Mouse (Mus musculus) embryonic stem cell, embryonic (primary cell): ENCODE results near the gene Polr3h.

Experiments used
- CTCF ChIA-PET, 4 experiments: fragments of 300-600 bp in 2 of 4; fragments of 350-600 bp in 2 of 4; sonication (Branson Sonifier 250); formaldehyde crosslinking; loops; one replicate each; lab custom pipeline; 2022; ENCODE audit warnings: inconsistent platforms in 2 of 4; lab: Charles Lee
- POLR2A ChIA-PET, 4 experiments: fragments of 300-600 bp in 2 of 4; fragments of 350-600 bp in 2 of 4; sonication (Branson Sonifier 250); formaldehyde crosslinking; loops; one replicate each; lab custom pipeline; 2022; ENCODE audit warnings: antibody characterized with exemption in 4 of 4, inconsistent platforms in 1 of 4; lab: Charles Lee

Polr3h gene

DNA sequence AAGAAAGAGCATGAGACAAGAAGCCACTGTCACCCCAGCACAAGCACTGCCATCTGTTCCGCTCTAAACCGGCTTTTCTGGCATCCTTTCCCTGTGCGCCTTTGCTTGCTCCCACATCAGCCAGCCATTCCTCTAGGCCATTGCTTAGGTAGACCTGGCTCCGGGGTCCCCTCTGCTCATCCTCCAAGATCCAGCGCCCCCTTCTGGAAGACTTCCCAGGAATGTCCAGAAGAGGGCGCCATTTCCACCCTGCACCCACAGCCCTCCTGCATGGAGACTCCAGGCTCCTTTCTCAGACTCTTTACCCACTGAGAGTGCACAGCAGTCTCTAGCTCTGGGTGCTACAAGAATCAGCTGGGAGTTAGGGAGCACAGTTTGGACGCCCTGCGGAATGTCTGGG, 30.4 kb upstream of the Polr3h start:
- POLR2A ChIA-PET: interaction anchor here in 3 of 4 experiments (0.5 to 8.9 kb wide), 32 partner anchors 9 to 256 kb away, joined by 3 to 121 read pairs (median 4); partner anchors contain the start of genes 1700029P11Rik (in 1 of the 3), Csdc2 (in 1 of the 3), Polr3h (in 1 of the 3) and Xrcc6 (in 1 of the 3)

GRCm38 (mm10) chr15:81955414-81955813, 29.4 kb upstream of the Polr3h start:
- CTCF ChIA-PET: interaction anchor here in 2 of 4 experiments (0.5 to 2.7 kb wide), 12 partner anchors 9 to 1920 kb away, joined by 3 to 18 read pairs (median 5); no protein-coding TSS in a partner anchor
- POLR2A ChIA-PET: interaction anchor here in 2 of 4 experiments (0.7 to 8.9 kb wide), 14 partner anchors 8 to 84 kb away, joined by 3 to 101 read pairs (median 6); partner anchors contain the start of genes Aco2 (in 1 of the 2), Phf5a (in 1 of the 2) and Polr3h (in 1 of the 2)

More for the DNA sequence above, 30.4 kb upstream of the Polr3h start:
- CTCF ChIA-PET: interaction anchor here in 3 of 4 experiments (0.7 to 2.7 kb wide), 30 partner anchors 9 to 280 kb away, joined by 3 to 18 read pairs (median 4); partner anchors contain the start of genes Xrcc6 (in 3 of the 3) and 1700029P11Rik (in 1 of the 3)

- ChIA-PET CTCF (interaction anchor here in 2 of 4 experiments (0.6 to 1.6 kb wide), 6 partner anchors 10 to 111 kb away, joined by 3 to 4 read pairs (median 3); partner anchors contain the start of gene Csdc2 (in 1 of the 2)), POLR2A (interaction anchor here in 2 of 4 experiments (0.7 to 8.9 kb wide), 13 partner anchors 7 to 62 kb away, joined by 3 to 101 read pairs (median 4); partner anchors contain the start of gene Csdc2 (in 1 of the 2))
Observed at GRCm38 (mm10) chr15:81954716-81955115, 28.7 kb upstream of the Polr3h start.

DNA sequence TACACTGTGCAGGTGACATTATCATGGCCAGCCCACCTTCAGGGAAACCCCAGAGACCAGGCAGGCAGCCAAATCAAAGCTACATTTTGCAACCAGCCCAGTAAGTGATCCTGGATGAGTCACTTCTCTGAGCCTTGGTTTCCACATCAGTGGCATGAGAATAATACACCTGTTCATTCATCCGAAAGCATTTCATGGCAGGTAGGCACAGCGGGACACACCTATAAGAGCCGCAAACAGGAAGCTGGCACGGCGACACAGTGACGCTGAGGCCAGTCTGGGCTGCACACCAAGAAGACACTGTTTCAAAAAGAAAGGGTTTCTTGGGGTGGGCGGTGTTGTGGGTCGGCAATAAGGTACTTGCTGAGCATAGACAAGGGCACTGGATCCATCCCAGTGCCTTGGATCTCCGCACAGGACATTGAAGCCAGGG, 28.1 kb upstream of the Polr3h start:
- CTCF ChIA-PET: interaction anchor here (0.5 to 1.4 kb wide), 7 partner anchors 11 to 160 kb away, joined by 3 to 4 read pairs (median 3); partner anchors contain the start of gene Csdc2 (in 1 of the 4)
- POLR2A ChIA-PET: interaction anchor here in 2 of 4 experiments (0.8 to 8.9 kb wide), 13 partner anchors 6 to 254 kb away, joined by 3 to 101 read pairs (median 4); partner anchors contain the start of genes 1700029P11Rik (in 1 of the 2) and Csdc2 (in 1 of the 2)

- ChIA-PET POLR2A (interaction anchor here in 3 of 4 experiments (0.9 to 10.0 kb wide), 8 partner anchors 5 to 64 kb away, joined by 3 to 101 read pairs (median 6); partner anchors contain the start of genes Pmm1 (in 2 of the 3) and Polr3h (in 1 of the 3)), CTCF (interaction anchor here in 1 of 4 experiments (1.1 kb wide), 1 partner anchor 7 kb away, joined by 3 read pairs; no protein-coding TSS in a partner anchor)
Observed at GRCm38 (mm10) chr15:81952310-81952709, 26.3 kb upstream of the Polr3h start.

GRCm38 (mm10) chr15:81951159-81951558, 25.1 kb upstream of the Polr3h start:
- CTCF ChIA-PET: interaction anchor here in 1 of 4 experiments (0.5 to 1.1 kb wide), 2 partner anchors 9 to 516 kb away, joined by 3 read pairs; no protein-coding TSS in a partner anchor

DNA sequence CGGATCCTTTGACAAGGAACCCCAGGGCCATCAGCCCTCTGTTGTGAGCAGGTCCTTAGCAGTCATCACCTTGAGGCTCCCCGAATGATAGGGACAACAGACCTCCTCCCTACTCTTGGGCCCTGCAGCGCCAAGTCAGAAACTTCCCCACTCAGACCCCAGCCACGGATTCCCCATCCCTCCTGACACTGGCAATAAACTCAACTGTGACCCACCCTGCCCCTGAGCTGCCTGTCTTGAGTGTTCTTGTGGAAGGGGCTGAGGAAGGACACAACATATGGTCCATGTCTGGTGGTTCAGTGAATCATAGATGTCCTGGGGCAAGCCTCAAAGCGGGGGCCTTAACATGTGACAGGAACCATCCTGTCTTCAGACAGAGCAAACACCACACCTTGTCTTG, 24.7 kb upstream of the Polr3h start:
- ChIA-PET POLR2A (interaction anchor here (0.7 to 10.0 kb wide), 21 partner anchors 7 to 510 kb away, joined by 3 to 101 read pairs (median 6); partner anchors contain the start of genes Pmm1 (in 3 of the 4), Csdc2 (in 2 of the 4) and Polr3h (in 1 of the 4)), CTCF (interaction anchor here in 2 of 4 experiments (0.8 to 1.6 kb wide), 2 partner anchors 10 to 14 kb away, joined by 3 to 4 read pairs; partner anchors contain the start of genes Csdc2 (in 1 of the 2) and Pmm1 (in 1 of the 2))

More at GRCm38 (mm10) chr15:81951159-81951558, 25.1 kb upstream of the Polr3h start:
- POLR2A ChIA-PET: interaction anchor here (0.7 to 10.0 kb wide), 17 partner anchors 6 to 92 kb away, joined by 3 to 101 read pairs (median 7); partner anchors contain the start of genes Pmm1 (in 3 of the 4), Csdc2 (in 2 of the 4) and Polr3h (in 1 of the 4)

- ChIA-PET CTCF (interaction anchor here in 2 of 4 experiments (1.6 to 2.6 kb wide), 3 partner anchors 11 kb away, joined by 4 to 9 read pairs (median 4); partner anchors contain the start of gene Pmm1 (in 2 of the 2)), POLR2A (interaction anchor here in 3 of 4 experiments (0.5 to 10.0 kb wide), 33 partner anchors 7 to 509 kb away, joined by 3 to 101 read pairs (median 5); partner anchors contain the start of genes Pmm1 (in 3 of the 3), Csdc2 (in 2 of the 3), 1700029P11Rik (in 1 of the 3) and Polr3h (in 1 of the 3))
Observed at GRCm38 (mm10) chr15:81949476-81950131, 23.6 kb upstream of the Polr3h start.

GRCm38 (mm10) chr15:81949076-81949475, 23.0 kb upstream of the Polr3h start:
- CTCF ChIA-PET: interaction anchor here in 3 of 4 experiments (1.1 to 2.6 kb wide), 3 partner anchors 10 to 187 kb away, joined by 4 to 9 read pairs (median 4); partner anchors contain the start of gene Pmm1 (in 1 of the 3)
- POLR2A ChIA-PET: interaction anchor here in 3 of 4 experiments (0.8 to 10.0 kb wide), 30 partner anchors 7 to 255 kb away, joined by 3 to 101 read pairs (median 6); partner anchors contain the start of genes Pmm1 (in 3 of the 3), Csdc2 (in 2 of the 3), 1700029P11Rik (in 1 of the 3) and Polr3h (in 1 of the 3)

DNA sequence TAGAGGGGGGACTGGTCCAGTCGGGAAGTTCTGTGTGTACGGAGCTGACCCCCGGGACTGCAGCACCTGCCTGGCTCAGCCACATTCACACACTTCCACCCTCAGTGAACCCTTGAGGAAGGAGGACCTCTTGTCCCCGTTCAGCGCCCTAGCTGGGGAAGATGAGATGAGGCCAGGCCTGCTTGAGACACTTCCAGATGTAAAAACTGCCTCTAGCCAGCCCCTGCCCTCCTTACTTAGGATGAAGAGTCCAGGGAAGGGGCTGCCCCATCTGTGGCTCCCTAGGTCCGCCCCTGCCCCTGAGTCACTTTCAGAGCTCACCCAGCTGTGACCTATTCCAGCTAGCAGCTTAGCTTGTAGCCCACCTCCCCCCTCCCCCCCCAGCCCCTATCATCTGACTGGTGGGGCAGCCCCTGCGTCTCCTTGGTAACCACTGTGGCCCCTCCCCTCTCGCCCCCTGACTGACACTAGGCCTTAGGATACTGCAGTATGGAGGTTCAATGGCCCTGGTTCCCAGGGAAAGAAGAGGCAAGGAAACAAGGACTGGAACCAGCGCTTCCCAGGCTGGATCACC, 17.2 kb upstream of the Polr3h start:
- ChIA-PET CTCF (interaction anchor here (0.6 to 2.6 kb wide), 10 partner anchors 12 to 312 kb away, joined by 3 to 19 read pairs (median 4); partner anchors contain the start of gene Pmm1 (in 1 of the 4)), POLR2A (interaction anchor here in 3 of 4 experiments (0.6 to 10.0 kb wide), 16 partner anchors 14 to 322 kb away, joined by 3 to 101 read pairs (median 4); partner anchors contain the start of genes Polr3h (in 2 of the 3) and Pmm1 (in 1 of the 3))

DNA sequence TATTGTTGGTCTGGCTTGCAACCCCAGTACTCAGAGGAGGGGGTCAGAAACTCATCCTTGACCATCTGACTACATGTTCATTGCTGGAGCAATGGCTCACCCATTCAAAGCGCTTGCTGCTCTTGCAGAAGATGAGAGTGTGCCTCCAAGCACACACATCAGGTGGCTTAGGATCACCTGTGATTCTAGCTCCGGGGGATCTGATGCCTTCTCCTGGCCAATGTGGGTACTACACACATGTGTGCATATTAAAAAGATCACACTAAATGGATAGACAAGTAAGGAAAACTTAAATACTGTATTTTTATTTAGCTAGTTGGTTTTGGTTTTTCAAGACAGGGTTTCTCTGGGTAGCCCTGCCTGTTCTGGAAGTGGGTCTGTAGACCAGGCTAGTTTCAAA, 15.0 kb upstream of the Polr3h start:
- ChIA-PET POLR2A (interaction anchor here in 3 of 4 experiments (0.6 to 2.6 kb wide), 17 partner anchors 8 to 997 kb away, joined by 3 to 7 read pairs (median 4); partner anchors contain the start of genes 1700029P11Rik (in 1 of the 3), Aco2 (in 1 of the 3), Phf5a (in 1 of the 3) and Pmm1 (in 1 of the 3)), CTCF (interaction anchor here (0.5 to 2.0 kb wide), 13 partner anchors 13 to 1094 kb away, joined by 3 to 7 read pairs (median 4); partner anchors contain the start of genes Pmm1 (in 1 of the 4) and Polr3h (in 1 of the 4))

- POLR2A ChIA-PET: interaction anchor here in 2 of 4 experiments (1.1 to 2.6 kb wide), 6 partner anchors 9 to 76 kb away, joined by 3 to 7 read pairs (median 4); partner anchors contain the start of genes Aco2 (in 1 of the 2), Phf5a (in 1 of the 2) and Polr3h (in 1 of the 2)
- CTCF ChIA-PET: interaction anchor here in 2 of 4 experiments (1.3 to 1.7 kb wide), 3 partner anchors 14 to 92 kb away, joined by 3 to 7 read pairs (median 3); partner anchors contain the start of gene Polr3h (in 1 of the 2)
Observed at GRCm38 (mm10) chr15:81940219-81940618, 14.2 kb upstream of the Polr3h start.

GRCm38 (mm10) chr15:81939774-81940173, 13.7 kb upstream of the Polr3h start:
- ChIA-PET CTCF (interaction anchor here in 1 of 4 experiments (2.1 to 3.3 kb wide), 2 partner anchors 20 to 35 kb away, joined by 5 to 16 read pairs; partner anchors contain the start of gene Pmm1), POLR2A (interaction anchor here in 1 of 4 experiments (0.8 to 4.9 kb wide), 5 partner anchors 9 to 55 kb away, joined by 3 to 41 read pairs (median 6); partner anchors contain the start of gene Pmm1)

DNA sequence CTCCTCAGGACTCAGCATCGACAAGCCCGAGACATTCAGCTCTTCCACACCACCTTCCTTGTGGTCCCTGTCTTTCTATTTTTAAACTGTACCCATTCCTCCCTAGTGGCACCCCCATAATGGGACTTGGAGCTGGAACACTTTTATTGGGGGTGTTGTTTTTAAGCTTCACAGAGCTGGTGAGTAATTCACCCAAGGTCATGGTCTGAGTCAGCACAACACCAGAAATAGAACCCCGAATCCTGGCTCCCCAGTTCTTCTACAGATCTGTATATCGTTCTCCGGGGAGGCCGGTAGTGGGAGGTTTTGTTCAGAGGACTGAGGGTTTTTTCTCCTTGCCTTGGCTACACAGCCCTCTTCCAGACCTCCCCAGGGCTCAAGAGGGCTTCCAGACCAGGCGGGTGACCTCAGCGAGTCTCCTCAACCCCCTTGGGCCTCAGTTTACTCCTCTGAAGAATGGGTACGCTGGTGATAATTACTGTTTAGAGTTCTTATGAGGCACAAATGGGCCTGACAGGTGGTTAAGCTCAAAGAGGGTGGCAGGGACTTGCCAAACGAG, 13.2 kb upstream of the Polr3h start:
- ChIA-PET CTCF (interaction anchor here (0.5 to 3.3 kb wide), 20 partner anchors 9 to 684 kb away, joined by 3 to 16 read pairs (median 4); partner anchors contain the start of gene Pmm1 (in 2 of the 4)), POLR2A (interaction anchor here in 3 of 4 experiments (0.8 to 4.9 kb wide), 15 partner anchors 9 to 245 kb away, joined by 3 to 41 read pairs (median 4); partner anchors contain the start of gene Pmm1 (in 3 of the 3))

DNA sequence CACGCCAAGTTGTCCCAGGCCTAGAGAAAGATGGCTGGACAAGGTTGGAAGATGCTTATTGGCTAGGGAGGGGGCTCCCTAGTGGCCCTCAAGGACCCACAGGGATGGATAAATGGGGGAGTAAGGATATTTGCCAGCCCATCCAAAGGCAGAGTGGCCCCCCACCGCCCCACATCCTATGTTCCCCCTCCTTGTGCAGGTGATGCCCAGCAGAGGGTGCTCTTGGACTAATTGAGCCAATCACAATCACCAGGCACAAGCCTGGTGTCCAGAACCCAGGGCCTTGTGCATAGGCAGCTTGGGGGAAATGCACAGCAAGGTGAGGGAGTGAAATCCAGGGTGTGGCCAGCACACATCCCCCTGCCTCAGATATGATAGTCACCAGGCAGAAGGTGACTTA, 12.2 kb upstream of the Polr3h start:
- POLR2A ChIA-PET: interaction anchor here in 3 of 4 experiments (0.6 to 4.9 kb wide), 20 partner anchors 10 to 308 kb away, joined by 3 to 41 read pairs (median 4); partner anchors contain the start of genes Pmm1 (in 3 of the 3) and Polr3h (in 1 of the 3)
- CTCF ChIA-PET: interaction anchor here (0.6 to 3.3 kb wide), 36 partner anchors 8 to 333 kb away, joined by 3 to 16 read pairs (median 4); partner anchors contain the start of genes Pmm1 (in 2 of the 4) and Polr3h (in 1 of the 4)
